1 mouse cellular context compared by ENCODE assay signal in the genomic region with DNA sequence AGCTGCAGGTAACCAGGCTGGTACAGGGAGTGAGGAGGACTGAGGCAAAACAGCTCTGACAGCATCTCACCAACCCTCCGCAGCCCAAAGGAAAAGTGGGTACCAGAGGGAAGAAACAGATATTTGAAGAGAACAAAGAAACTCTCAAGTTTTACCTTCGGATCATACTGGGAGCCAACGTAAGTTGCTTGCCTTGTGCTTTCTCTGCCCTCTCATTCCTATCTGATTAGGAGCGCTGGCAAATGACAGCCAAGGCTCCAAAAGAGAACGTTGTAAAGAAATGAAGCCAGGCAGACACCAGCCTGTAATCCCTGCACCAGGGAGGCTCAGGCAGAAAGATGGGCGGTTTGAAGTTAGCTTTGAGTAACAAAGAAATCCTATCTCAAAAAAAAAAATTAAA.
TF ChIP-seq lines count a peak whose summit lies in the region.

No protein-coding gene starts in this region.

TF ChIP-seq in MEL, 35 proteins besides CTCF, POLR2A, EP300 and RAD21 (continued from another document):
- TF ChIP-seq ELF1 (IDR thresholded peaks at IDR 0.05; ENCODE audit: low read depth, low read length) (no peak), HCFC1 (IDR thresholded peaks at IDR 0.05; ENCODE audit: low read depth, low read length) (no peak), MAX (IDR thresholded peaks at IDR 0.05; ENCODE audit: low read length) (no peak), NELFE (IDR thresholded peaks at IDR 0.05; ENCODE audit: low read depth, low read length) (0 out of 2 replicates have a peak, but pooled peaks have one; percentile 21), SIN3A (IDR thresholded peaks at IDR 0.05; ENCODE audit: low read length) (no peak), USF2 (IDR thresholded peaks at IDR 0.05; ENCODE audit: borderline replicate concordance in 1 of 2, insufficient read depth in 1 of 2, low read depth in 1 of 2, low read length in 2 of 2) (no peak), E2F4 (IDR thresholded peaks at IDR 0.05; ENCODE audit: borderline replicate concordance, low read depth, low read length) (no peak), UBTF (IDR thresholded peaks at IDR 0.05; ENCODE audit: borderline replicate concordance, insufficient read depth, low read depth, low read length) (no peak), TAL1 (IDR thresholded peaks at IDR 0.05; ENCODE audit: low read length) (no peak), USF1 (IDR thresholded peaks at IDR 0.05; ENCODE audit: low read depth, low read length) (no peak), ZC3H11A (IDR thresholded peaks at IDR 0.05; ENCODE audit: low read depth, low read length) (no peak), RCOR1 (IDR thresholded peaks at IDR 0.05; ENCODE audit: low read depth, low read length) (no peak), BHLHE40 (IDR thresholded peaks at IDR 0.05; ENCODE audit: borderline replicate concordance, low read depth, low read length) (no peak)
